Mouse (Mus musculus) adrenal gland, postnatal 10 days (tissue): ENCODE measurements around the gene Klf13. TPM values are rescaled to one million over a fixed set of nuclear protein-coding genes. Genes with fewer than 3 reads are reported as not detected.

Experiments
- total RNA-seq, 2 experiments: library from RNA; stranded (reverse); gene quantifications; 2 replicates each; pipeline ENCODE4 v1.2.3; 2021

Gene Klf13
- total RNA-seq, 2 experiments from 2014 or later: 65.9 to 80.6 TPM

Other genes starting within 250 kb of the Klf13 start
- gene E030018B13Rik, start 22.1 kb downstream of the Klf13 start, total RNA-seq: not detected
- under 1 TPM; 0.12 to 0.67 TPM for gene Trpm1, start 214.9 kb upstream of the Klf13 start, total RNA-seq